In the genomic region with DNA sequence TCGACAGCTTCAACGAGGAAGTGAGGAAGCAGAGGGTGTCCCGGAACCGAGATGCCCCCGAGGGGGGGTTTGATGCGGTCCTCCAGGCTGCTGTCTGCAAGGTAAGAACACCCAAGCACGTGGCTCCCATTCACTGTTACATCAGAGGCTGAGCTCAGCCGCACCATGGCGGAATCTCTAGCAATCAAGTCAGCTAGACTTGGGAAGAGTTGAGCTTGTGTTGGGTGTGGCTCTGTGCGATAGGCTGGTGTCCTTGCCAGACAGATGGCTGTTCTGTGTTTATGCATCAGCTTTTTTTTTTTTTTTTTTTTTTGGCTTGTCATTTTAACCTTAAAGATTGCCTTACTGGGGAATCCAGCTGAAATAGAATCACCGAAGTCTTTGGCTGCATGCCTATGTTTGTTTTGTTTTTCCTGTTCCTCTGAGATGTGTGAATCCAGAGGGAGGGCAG, we compare ENCODE assay signal across 9 mouse cellular contexts. TPM values are rescaled to one million over a fixed set of nuclear protein-coding genes. Genes with fewer than 3 reads are reported as not detected.
DNase-seq lines count a peak whose midpoint lies in the region; ATAC-seq and TF ChIP-seq lines count a peak whose summit lies in the region.
"Had no signal": no experiment of that assay in that cellular context is flagged by ENCODE, and none has a peak within 500 bp of the region (broad histone marks: within the 10 kb centered on the region; RNA-seq: fewer than 3 reads in every experiment).

No protein-coding gene starts in this region.

- WGBS in heart, adult 2 months = 21% methylated on average over 11 of the region's 11 CpGs
- WGBS in heart, embryonic 12.5 days = 37% methylated on average over 11 of the region's 11 CpGs

- no peaks in the 10 kb centered on the region for H3K27me3 ChIP-seq in heart, adult 2 months (ENCODE audit: control insufficient read depth, insufficient read depth, low read length)
- H3K27me3 ChIP-seq in heart, embryonic 12.5 days (replicated peaks) = no peaks in the 10 kb centered on the region
- H3K27me3 ChIP-seq in ES-Bruce4 (ENCODE audit: control insufficient read depth, insufficient read depth, low read length, poor library complexity, severe bottlenecking) = no peaks in the 10 kb centered on the region
- H3K27me3 ChIP-seq: Patski had no signal

- no peaks in the 10 kb centered on the region for H3K9me3 ChIP-seq in heart, embryonic 12.5 days (replicated peaks)
- H3K9me3 ChIP-seq in ES-Bruce4 (replicated peaks; ENCODE audit: control insufficient read depth, insufficient read depth, low read length, poor library complexity, severe bottlenecking) = no peaks in the 10 kb centered on the region

- no peak for TF ChIP-seq POLR2A in heart, adult 2 months (IDR thresholded peaks at IDR 0.05; ENCODE audit: insufficient read depth, low read depth, low read length)
- TF ChIP-seq POLR2A in ES-Bruce4 (IDR thresholded peaks at IDR 0.05; ENCODE audit: insufficient read depth, low read length) = no peak
- TF ChIP-seq POLR2A in embryonic fibroblast, embryonic 13.5 days (IDR thresholded peaks at IDR 0.05; ENCODE audit: low read depth, low read length) = no peak

- H3K4me2 ChIP-seq in heart, embryonic 12.5 days = no peak overlapping the region

- DNase-seq in heart, adult 2 months = peak; percentile 51 to 57
- peak; percentile 15 to 19 for DNase-seq in spleen, postnatal 14 days (ENCODE audit: low spot score in 2 of 2)
- no peak for DNase-seq in urinary bladder, postnatal 14 days (ENCODE audit: low spot score)
- no peak for DNase-seq in left cerebral cortex, adult 18-20 months (ENCODE audit: low spot score in 2 of 2)

- no peak overlapping the region for H3K4me3 ChIP-seq in heart, adult 2 months
- H3K4me3 ChIP-seq in heart, embryonic 12.5 days = no peak overlapping the region
- no peak overlapping the region for H3K4me3 ChIP-seq in ES-Bruce4 (ENCODE audit: low read depth, low read length)
- H3K4me3 ChIP-seq in embryonic fibroblast, embryonic 13.5 days (ENCODE audit: insufficient read depth, low read length) = no peak overlapping the region

- peak overlapping the region; percentile 34; the same call in 1 of the 2 replicates for H3K27ac ChIP-seq in heart, adult 2 months
- H3K27ac ChIP-seq in heart, embryonic 12.5 days (ENCODE audit: poor library complexity, severe bottlenecking) = no peak overlapping the region
- no peak overlapping the region for H3K27ac ChIP-seq in ES-Bruce4 (ENCODE audit: insufficient read depth, low read length)
- peak overlapping the region; percentile 54 for H3K27ac ChIP-seq in embryonic fibroblast, embryonic 13.5 days (ENCODE audit: insufficient read depth, low read length)

- H3K79me2 ChIP-seq in heart, adult 2 months (replicated peaks; ENCODE audit: control insufficient read depth, insufficient read depth, low read length) = no peaks in the 10 kb centered on the region

- intact Hi-C loops in heart, adult 2 months (cut with DNase I) = no loop called here

- peaks cover 26% of the 10 kb centered on the region for H3K4me1 ChIP-seq in heart, adult 2 months (ENCODE audit: control insufficient read depth, insufficient read depth, low read length)
- peaks cover 52% of the 10 kb centered on the region for H3K4me1 ChIP-seq in heart, embryonic 12.5 days (replicated peaks)
- peaks cover 12% of the 10 kb centered on the region for H3K4me1 ChIP-seq in ES-Bruce4 (ENCODE audit: control insufficient read depth, insufficient read depth, low read length)
- H3K4me1 ChIP-seq in embryonic fibroblast, embryonic 13.5 days (ENCODE audit: control insufficient read depth, insufficient read depth, low read length) = peaks cover 34% of the 10 kb centered on the region

- 0 out of 2 replicates have a peak, but pooled peaks have one; percentile 10 for TF ChIP-seq EP300 in heart, adult 2 months (IDR thresholded peaks at IDR 0.05; ENCODE audit: insufficient read depth, low read depth, low read length)
- TF ChIP-seq EP300 in ES-Bruce4 (IDR thresholded peaks at IDR 0.05; ENCODE audit: insufficient read depth, low read depth, low read length) = 0 out of 2 replicates have a peak, but pooled peaks have one; percentile 51

- no peak for ATAC-seq in heart, embryonic 12.5 days (ENCODE audit: insufficient number of reproducible peaks, low FRiP score)
- no peak for ATAC-seq in erythroblast, adult 5-6 weeks (replicated peaks; ENCODE audit: low FRiP score, poor library complexity, severe bottlenecking)
- ATAC-seq: Patski had no signal

- peaks cover 14% of the 10 kb centered on the region for H3K36me3 ChIP-seq in heart, adult 2 months (ENCODE audit: control insufficient read depth, insufficient read depth, low read length)
- peaks cover 3% of the 10 kb centered on the region; the same call in 1 of the 2 replicates for H3K36me3 ChIP-seq in heart, embryonic 12.5 days
- 0 out of 2 replicates have a peak, but pooled peaks cover 2% of the 10 kb centered on the region for H3K36me3 ChIP-seq in ES-Bruce4 (ENCODE audit: control insufficient read depth, insufficient read depth, low read length, poor library complexity, severe bottlenecking)

- no peak for TF ChIP-seq CTCF in heart, adult 2 months (IDR thresholded peaks at IDR 0.05)
- no peak for TF ChIP-seq CTCF in ES-Bruce4 (IDR thresholded peaks at IDR 0.05; ENCODE audit: low read depth, low read length)
- TF ChIP-seq CTCF in embryonic fibroblast, embryonic 13.5 days (IDR thresholded peaks at IDR 0.05; ENCODE audit: borderline replicate concordance, insufficient read depth, low read length) = no peak

- no peak overlapping the region for H3K9ac ChIP-seq in heart, adult 2 months (ENCODE audit: low read depth, low read length)
- no peak overlapping the region for H3K9ac ChIP-seq in heart, embryonic 12.5 days
- 0 out of 2 replicates have a peak overlapping the region, but pooled peaks have one; percentile 2 for H3K9ac ChIP-seq in ES-Bruce4 (ENCODE audit: low read depth, poor library complexity, severe bottlenecking)

RNA-seq across cellular contexts. Expression of a gene that starts 55.6 kb away (rescaled TPM):
- total RNA-seq in heart, adult 2 months (2021) = 10 to 100 TPM; 83.2 to 95.3 TPM
- 95.7 and 123 TPM in 2 replicates for polyA plus RNA-seq in heart, adult 2 months (2012; rRNA removed)
- 74.8 and 76.8 TPM in 2 replicates for polyA plus RNA-seq in heart, embryonic 12.5 days (2016; fragmentation: Nextera tagmentation; extraction: Ambion mirVana)
- polyA plus RNA-seq in ES-Bruce4 (2011; ENCODE audit: insufficient read depth, insufficient read length, low read depth, missing spikeins) = 59.7 and 64.5 TPM in 2 replicates
- polyA plus RNA-seq in embryonic fibroblast, embryonic 13.5 days (2011; ENCODE audit: insufficient read length, low read depth, missing spikeins) = 330 and 348 TPM in 2 replicates
- 10 to 100 TPM; 38.0 to 40.3 TPM for total RNA-seq in left cerebral cortex, adult 18-20 months (2021)
- total RNA-seq in erythroblast, adult 5-6 weeks (2015; ENCODE audit: low replicate concordance) = 4.6 and 25.6 TPM in 2 replicates
- 2.2 and 8.2 TPM in 2 replicates for total RNA-seq in erythroblast, adult 5-6 weeks (2017; ENCODE audit: low replicate concordance)

Comparison
In these comparisons a context has a peak if more than half of its experiments do, and no peak if none do; other contexts are left out.
1. H3K27ac ChIP-seq: peak in heart, adult 2 months (single experiment) and embryonic fibroblast, embryonic 13.5 days (single experiment); none in heart, embryonic 12.5 days (single experiment) and ES-Bruce4 (single experiment).
2. DNase-seq: peak in heart, adult 2 months (2 of 2) and spleen, postnatal 14 days (2 of 2); none in urinary bladder, postnatal 14 days (single experiment) and left cerebral cortex, adult 18-20 months (0 of 2).